Mouse (Mus musculus) brown adipose tissue, adult 24 weeks (tissue): ENCODE results near the gene March9. TPM values are rescaled to one million over a fixed set of nuclear protein-coding genes. Genes with fewer than 3 reads are reported as not detected.

Source experiments
- H3K27ac ChIP-seq: fragments of 200-500 bp; replicated peaks from 2 replicates; pipeline ENCODE4 v1.5.1; 2012; ENCODE audit warnings: low read depth, mild to moderate bottlenecking, low read length
- H3K4me1 ChIP-seq: fragments of 200-500 bp; 2 replicates; pipeline ENCODE4 v1.6.1; 2012; ENCODE audit warnings: low read length, mixed read lengths; ENCODE audit not compliant: control insufficient read depth, insufficient read depth, insufficient read length
- H3K4me3 ChIP-seq: fragments of 200-500 bp; 2 replicates; pipeline ENCODE4 v1.5.1; 2012; ENCODE audit warnings: low read depth, mild to moderate bottlenecking, low read length, moderate library complexity; ENCODE audit not compliant: insufficient read depth
- polyA plus RNA-seq: library from polyadenylated mRNA; stranded (reverse); fragments of >200 nt; gene quantifications from 2 replicates; pipeline ENCODE4 v1.2.4, GENCODE M21; 2012; ENCODE audit not compliant: missing spikeins, insufficient read depth, insufficient read length

Gene March9
- 0.63 and 0.79 TPM in 2 replicates for polyA plus RNA-seq

- 0 out of 2 replicates have a peak, but pooled peaks cover 3% of the 10 kb centered on the region for H3K4me1 ChIP-seq
- H3K4me3 ChIP-seq = peak within 1 kb of the TSS; percentile 58
- no peak within 1 kb of the TSS for H3K27ac ChIP-seq
These were observed at the start of gene March9 for GRCm38 (mm10) chr10:127059968-127060916. Gene March9 (minus strand): TSS chr10:127060184.

GRCm38 (mm10) chr10:127108262-127108583, 48.2 kb upstream of the March9 start:
- no peaks in the 10 kb centered on the region for H3K4me1 ChIP-seq
- H3K4me3 ChIP-seq = no peak overlapping the region
- no peak overlapping the region for H3K27ac ChIP-seq

GRCm38 (mm10) chr10:127107563-127108261, 47.7 kb upstream of the March9 start:
- no peaks in the 10 kb centered on the region for H3K4me1 ChIP-seq
- no peak overlapping the region for H3K27ac ChIP-seq
- no peak overlapping the region for H3K4me3 ChIP-seq

GRCm38 (mm10) chr10:127103631-127104030, 43.6 kb upstream of the March9 start:
- Histone ChIP-seq H3K27ac (no peak overlapping the region), H3K4me3 (no peak overlapping the region), H3K4me1 (no peaks in the 10 kb centered on the region)

GRCm38 (mm10) chr10:127101151-127101550, 41.2 kb upstream of the March9 start:
- no peak overlapping the region for H3K4me3 ChIP-seq

GRCm38 (mm10) chr10:127100414-127100813, 40.4 kb upstream of the March9 start:
- Histone ChIP-seq H3K4me3 (no peak overlapping the region), H3K27ac (no peak overlapping the region), H3K4me1 (no peaks in the 10 kb centered on the region)

More at GRCm38 (mm10) chr10:127101151-127101550, 41.2 kb upstream of the March9 start:
- H3K27ac ChIP-seq = no peak overlapping the region
- H3K4me1 ChIP-seq = no peaks in the 10 kb centered on the region

GRCm38 (mm10) chr10:127099868-127100267, 39.9 kb upstream of the March9 start:
- Histone ChIP-seq H3K27ac (no peak overlapping the region), H3K4me1 (no peaks in the 10 kb centered on the region), H3K4me3 (no peak overlapping the region)

GRCm38 (mm10) chr10:127099191-127099590, 39.2 kb upstream of the March9 start:
- no peak overlapping the region for H3K4me3 ChIP-seq
- H3K4me1 ChIP-seq = no peaks in the 10 kb centered on the region
- H3K27ac ChIP-seq = no peak overlapping the region

GRCm38 (mm10) chr10:127098514-127098913, 38.5 kb upstream of the March9 start:
- Histone ChIP-seq H3K4me3 (no peak overlapping the region), H3K4me1 (no peaks in the 10 kb centered on the region), H3K27ac (no peak overlapping the region)

GRCm38 (mm10) chr10:127094382-127094802, 34.4 kb upstream of the March9 start:
- no peak overlapping the region for H3K4me3 ChIP-seq
- H3K27ac ChIP-seq = no peak overlapping the region
- no peaks in the 10 kb centered on the region; the same call in 1 of the 2 replicates for H3K4me1 ChIP-seq

GRCm38 (mm10) chr10:127092742-127093141, 32.8 kb upstream of the March9 start:
- H3K27ac ChIP-seq = no peak overlapping the region
- H3K4me1 ChIP-seq = no peaks in the 10 kb centered on the region; the same call in 1 of the 2 replicates
- H3K4me3 ChIP-seq = no peak overlapping the region

- Histone ChIP-seq H3K27ac (no peak overlapping the region), H3K4me1 (no peaks in the 10 kb centered on the region; the same call in 1 of the 2 replicates), H3K4me3 (no peak overlapping the region)
These were observed 31.8 kb upstream of the March9 start for GRCm38 (mm10) chr10:127091507-127092396.

GRCm38 (mm10) chr10:127090560-127091411, 30.8 kb upstream of the March9 start:
- Histone ChIP-seq H3K4me3 (no peak overlapping the region), H3K27ac (no peak overlapping the region), H3K4me1 (no peaks in the 10 kb centered on the region; the same call in 1 of the 2 replicates)

- H3K27ac ChIP-seq = no peak overlapping the region
- peaks cover 2% of the 10 kb centered on the region; the same call in 1 of the 2 replicates for H3K4me1 ChIP-seq
- no peak overlapping the region for H3K4me3 ChIP-seq
These were observed 25.6 kb upstream of the March9 start for GRCm38 (mm10) chr10:127085633-127086032.
